Mouse (Mus musculus) ES-Bruce4 (cell line): ENCODE data around the gene Ganc. TPM values are rescaled to one million over a fixed set of nuclear protein-coding genes. Genes with fewer than 3 reads are reported as not detected.

Experiments used
- H3K27ac ChIP-seq: 2 replicates; pipeline ENCODE4 v1.5.1; 2012; ENCODE audit warnings: low read length, inconsistent platforms; ENCODE audit not compliant: insufficient read depth
- H3K27me3 ChIP-seq: 2 replicates; pipeline ENCODE4 v1.6.1; 2012; ENCODE audit warnings: mild to moderate bottlenecking, low read length, inconsistent platforms; ENCODE audit not compliant: control insufficient read depth, poor library complexity, insufficient read depth, severe bottlenecking
- H3K36me3 ChIP-seq: 2 replicates; pipeline ENCODE4 v1.6.1; 2012; ENCODE audit warnings: inconsistent platforms, mild to moderate bottlenecking, low read length, moderate library complexity; ENCODE audit not compliant: control insufficient read depth, poor library complexity, insufficient read depth, severe bottlenecking
- H3K4me1 ChIP-seq: one replicate; pipeline ENCODE4 v1.8.1; 2011; ENCODE audit warnings: low read length; ENCODE audit not compliant: control insufficient read depth, insufficient read depth
- H3K4me3 ChIP-seq: 2 replicates; pipeline ENCODE4 v1.5.1; 2011; ENCODE audit warnings: low read depth, mild to moderate bottlenecking, low read length
- H3K9ac ChIP-seq: 2 replicates; pipeline ENCODE4 v1.6.1; 2012; ENCODE audit warnings: low read depth, mild to moderate bottlenecking, inconsistent platforms; ENCODE audit not compliant: poor library complexity, severe bottlenecking
- H3K9me3 ChIP-seq: replicated peaks from 2 replicates; pipeline ENCODE4 v1.6.1; 2012; ENCODE audit warnings: mild to moderate bottlenecking, low read length, inconsistent platforms; ENCODE audit not compliant: control insufficient read depth, poor library complexity, insufficient read depth, severe bottlenecking
- CTCF ChIP-seq: IDR thresholded peaks from one replicate; pipeline ENCODE4 v1.8.1; 2011; ENCODE audit warnings: low read depth, low read length
- EP300 ChIP-seq: IDR thresholded peaks from 2 replicates; pipeline ENCODE4 v1.6.1; 2011; ENCODE audit warnings: low read depth, low read length; ENCODE audit not compliant: insufficient read depth
- POLR2A ChIP-seq: IDR thresholded peaks from one replicate; pipeline ENCODE4 v1.8.1; 2011; ENCODE audit warnings: low read length; ENCODE audit not compliant: insufficient read depth
- polyA plus RNA-seq: library from polyadenylated mRNA; stranded (reverse); fragments of >200 nt; gene quantifications from 2 replicates; pipeline ENCODE4 v1.2.4, GENCODE M21; 2011; ENCODE audit warnings: low read depth; ENCODE audit not compliant: missing spikeins, insufficient read depth, insufficient read length

Gene Ganc
- polyA plus RNA-seq, 1 experiment = 9.6 TPM

- H3K27ac ChIP-seq = peak within 1 kb of the TSS; percentile 57
- no peaks in the 10 kb centered on the region for H3K36me3 ChIP-seq
- no peaks in the 10 kb centered on the region for H3K9me3 ChIP-seq
- no peaks in the 10 kb centered on the region for H3K27me3 ChIP-seq
- peak within 1 kb of the TSS; percentile 99 for H3K4me3 ChIP-seq
- TF ChIP-seq CTCF (no peak), EP300 (no peak), POLR2A (peak; percentile 87)
- H3K4me1 ChIP-seq = peaks cover 2% of the 10 kb centered on the region
- H3K9ac ChIP-seq = peak within 1 kb of the TSS; percentile 41
These were observed 508 bp downstream of the Ganc start, which contains the start of gene Tmem87a for GRCm38 (mm10) chr2:120403986-120404822. Gene Tmem87a, minus strand, starts transcription at chr2:120404113.

- Histone ChIP-seq H3K9me3 (no peaks in the 10 kb centered on the region), H3K27me3 (no peaks in the 10 kb centered on the region), H3K36me3 (no peaks in the 10 kb centered on the region), H3K9ac (peak overlapping the region; percentile 41), H3K4me3 (peak overlapping the region; percentile 76), H3K4me1 (peaks cover 2% of the 10 kb centered on the region), H3K27ac (peak overlapping the region; percentile 44; the same call in 1 of the 2 replicates)
- TF ChIP-seq EP300 = no peak
- no peak for TF ChIP-seq POLR2A
- TF ChIP-seq CTCF = no peak
These were observed 1.4 kb downstream of the Ganc start for GRCm38 (mm10) chr2:120404823-120405765.

- Histone ChIP-seq H3K4me1 (no peaks in the 10 kb centered on the region), H3K9me3 (no peaks in the 10 kb centered on the region), H3K27ac (no peak overlapping the region), H3K9ac (no peak overlapping the region), H3K4me3 (no peak overlapping the region), H3K27me3 (no peaks in the 10 kb centered on the region), H3K36me3 (no peaks in the 10 kb centered on the region; the same call in 1 of the 2 replicates)
- TF ChIP-seq EP300 (no peak), POLR2A (no peak), CTCF (no peak)
These were observed 7.5 kb downstream of the Ganc start for GRCm38 (mm10) chr2:120411096-120411628.

GRCm38 (mm10) chr2:120414113-120414512, 10.4 kb downstream of the Ganc start:
- no peaks in the 10 kb centered on the region for H3K9me3 ChIP-seq

GRCm38 (mm10) chr2:120414738-120415414, 11.2 kb downstream of the Ganc start:
- Histone ChIP-seq H3K27ac (no peak overlapping the region), H3K4me3 (no peak overlapping the region), H3K9ac (no peak overlapping the region), H3K36me3 (no peaks in the 10 kb centered on the region; the same call in 1 of the 2 replicates), H3K27me3 (no peaks in the 10 kb centered on the region), H3K4me1 (no peaks in the 10 kb centered on the region), H3K9me3 (no peaks in the 10 kb centered on the region)
- no peak for TF ChIP-seq POLR2A
- no peak for TF ChIP-seq EP300
- no peak for TF ChIP-seq CTCF

More at GRCm38 (mm10) chr2:120414113-120414512, 10.4 kb downstream of the Ganc start:
- TF ChIP-seq POLR2A = no peak
- no peak for TF ChIP-seq EP300
- no peak for TF ChIP-seq CTCF
- Histone ChIP-seq H3K9ac (no peak overlapping the region), H3K36me3 (no peaks in the 10 kb centered on the region; the same call in 1 of the 2 replicates), H3K4me3 (no peak overlapping the region), H3K27ac (no peak overlapping the region), H3K27me3 (no peaks in the 10 kb centered on the region), H3K4me1 (no peaks in the 10 kb centered on the region)
